Mouse (Mus musculus): ENCODE results near the gene Ica1. TPM values are rescaled to one million over a fixed set of nuclear protein-coding genes. Genes with fewer than 3 reads are reported as not detected.

The Ica1 gene
- total RNA-seq, 2 experiments from 2014 or later: 63.2 to 70.0 TPM

GRCm38 (mm10) chr6:8659194-8659959, 118.9 kb downstream of the Ica1 start:
- intact Hi-C loops (cut with DNase I): no loop called here

DNA sequence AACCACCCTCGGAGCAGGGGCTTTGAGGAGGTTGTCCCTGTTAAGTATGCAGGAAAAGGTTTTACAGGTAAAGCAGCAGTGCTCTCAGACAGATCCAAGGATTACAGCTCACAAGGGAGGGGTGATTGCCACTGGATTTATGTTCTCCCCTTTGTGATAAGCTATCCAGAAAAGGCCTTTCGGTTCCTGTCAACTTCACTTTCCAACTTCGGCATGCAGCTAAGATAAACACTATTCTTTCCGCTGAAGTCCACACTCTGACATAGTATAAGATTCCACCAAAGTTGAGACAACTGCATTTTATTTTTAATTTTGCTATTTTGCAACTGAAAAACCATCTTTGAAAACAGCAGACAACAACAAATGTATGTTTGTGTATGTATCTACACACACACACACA, 119.9 kb downstream of the Ica1 start:
- intact Hi-C loops (cut with DNase I): no loop called here
- no peak for DNase-seq (ENCODE audit: low spot score in 2 of 2)

More at GRCm38 (mm10) chr6:8659194-8659959, 118.9 kb downstream of the Ica1 start:
- DNase-seq (ENCODE audit: low spot score in 2 of 2): no peak

DNA sequence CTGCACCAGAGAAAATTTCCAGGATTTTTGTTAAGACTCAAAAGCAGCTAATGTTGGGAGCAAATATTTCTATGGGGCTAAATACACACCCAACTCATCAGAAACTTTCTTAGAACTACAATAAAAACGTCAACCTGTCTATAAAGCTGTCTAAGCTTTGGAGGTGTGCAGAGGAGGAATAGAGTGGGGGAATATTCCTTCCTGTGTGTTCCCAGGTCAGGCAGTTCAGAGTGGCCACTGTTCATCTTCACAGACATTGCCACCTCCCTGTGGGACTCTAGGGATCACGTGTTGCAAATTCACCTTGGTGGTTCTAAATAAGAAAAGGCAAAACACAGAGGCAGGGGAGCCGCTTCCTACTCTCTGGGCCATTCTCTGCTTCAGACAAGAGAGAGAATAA, 120.8 kb downstream of the Ica1 start:
- intact Hi-C loops (cut with DNase I): no loop called here
- DNase-seq (ENCODE audit: low spot score in 2 of 2): no peak

- intact Hi-C loops (cut with DNase I): no loop called here
- DNase-seq (ENCODE audit: low spot score in 2 of 2): no peak
Observed at GRCm38 (mm10) chr6:8655454-8655853, 122.8 kb downstream of the Ica1 start.

- DNase-seq (ENCODE audit: low spot score in 2 of 2): no peak
- intact Hi-C loops (cut with DNase I): no loop called here
Observed at GRCm38 (mm10) chr6:8650413-8650812, 127.9 kb downstream of the Ica1 start.

- intact Hi-C loops (cut with DNase I): no loop called here
- no peak for DNase-seq (ENCODE audit: low spot score in 2 of 2)
Observed at GRCm38 (mm10) chr6:8649295-8649865, 128.9 kb downstream of the Ica1 start.

DNA sequence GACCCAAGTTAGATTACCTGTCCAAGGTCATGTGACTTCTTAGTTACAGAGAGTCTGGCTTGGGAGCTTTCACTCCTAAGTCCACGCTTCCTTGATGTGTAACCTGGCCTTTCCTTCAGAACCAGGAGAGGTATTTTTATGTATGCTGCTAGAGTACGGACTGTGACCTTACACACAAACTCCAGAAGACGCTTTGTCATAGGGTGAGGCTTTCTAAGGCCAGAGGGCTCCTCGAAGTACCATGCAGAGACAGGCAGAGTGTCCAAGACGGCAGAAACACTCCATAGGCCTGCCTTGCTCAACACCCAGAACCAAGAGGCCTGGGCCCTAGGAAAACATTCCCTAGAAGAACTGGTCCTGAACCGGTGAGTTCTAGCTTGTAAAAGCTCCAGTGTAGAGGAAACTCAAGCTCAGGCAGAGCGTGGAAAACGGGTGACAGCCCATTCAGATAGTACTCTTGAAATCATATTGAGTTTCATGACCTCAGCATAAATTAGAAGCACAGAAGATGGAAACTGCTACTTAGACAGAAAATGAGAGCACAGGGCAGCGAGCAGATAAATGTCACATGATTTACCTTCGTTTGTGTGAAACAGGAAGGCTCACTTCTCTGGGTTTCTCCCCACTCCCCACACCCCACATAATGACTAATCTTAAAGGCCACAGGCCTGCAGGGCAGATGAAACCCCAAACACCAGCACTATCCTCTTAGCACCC, 129.9 kb downstream of the Ica1 start:
- no peak for DNase-seq (ENCODE audit: low spot score in 2 of 2)
- intact Hi-C loops (cut with DNase I): no loop called here

DNA sequence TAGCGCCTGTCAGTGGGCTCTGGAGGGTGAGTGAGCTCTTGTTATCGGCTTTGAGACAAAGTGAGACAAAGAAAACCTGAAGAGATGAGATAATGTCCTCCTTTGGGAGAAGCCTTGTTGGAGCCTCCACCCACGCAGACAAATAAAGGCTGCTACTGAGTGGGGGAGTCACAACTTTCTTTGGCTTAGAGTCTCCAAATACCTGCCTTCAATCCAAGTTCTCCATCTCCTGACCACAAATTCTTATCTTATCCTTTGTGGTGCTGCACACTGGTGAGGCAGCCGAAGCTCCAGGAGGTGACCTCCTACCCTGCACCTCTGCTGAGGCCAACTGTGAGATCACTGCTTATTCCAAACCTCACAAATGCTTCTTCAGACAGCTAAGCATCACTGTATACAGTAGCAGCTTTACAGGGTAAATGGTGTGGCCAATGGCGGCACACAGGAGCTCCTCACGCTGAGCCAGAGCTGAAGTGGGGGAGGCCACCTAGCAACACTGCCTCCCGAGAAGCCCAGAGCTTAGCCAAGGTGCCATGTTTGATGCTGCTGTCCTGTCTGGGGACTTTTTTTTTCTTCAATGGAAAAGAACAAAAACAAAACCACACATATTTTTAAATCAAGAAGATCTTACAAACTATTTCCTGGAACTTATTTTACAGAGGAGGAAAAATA, 130.6 kb downstream of the Ica1 start:
- intact Hi-C loops (cut with DNase I): no loop called here
- DNase-seq (ENCODE audit: low spot score in 2 of 2): no peak

- DNase-seq (ENCODE audit: low spot score in 2 of 2): no peak
- intact Hi-C loops (cut with DNase I): no loop called here
Observed at GRCm38 (mm10) chr6:8645708-8646107, 132.6 kb downstream of the Ica1 start.

- intact Hi-C loops (cut with DNase I): loop anchor here (5.0 kb wide), 1 partner anchor 132 kb away; no protein-coding TSS in a partner anchor
- DNase-seq (ENCODE audit: low spot score in 2 of 2): peak; percentile 38 to 48
Observed at GRCm38 (mm10) chr6:8644703-8645102, 133.6 kb downstream of the Ica1 start.

DNA sequence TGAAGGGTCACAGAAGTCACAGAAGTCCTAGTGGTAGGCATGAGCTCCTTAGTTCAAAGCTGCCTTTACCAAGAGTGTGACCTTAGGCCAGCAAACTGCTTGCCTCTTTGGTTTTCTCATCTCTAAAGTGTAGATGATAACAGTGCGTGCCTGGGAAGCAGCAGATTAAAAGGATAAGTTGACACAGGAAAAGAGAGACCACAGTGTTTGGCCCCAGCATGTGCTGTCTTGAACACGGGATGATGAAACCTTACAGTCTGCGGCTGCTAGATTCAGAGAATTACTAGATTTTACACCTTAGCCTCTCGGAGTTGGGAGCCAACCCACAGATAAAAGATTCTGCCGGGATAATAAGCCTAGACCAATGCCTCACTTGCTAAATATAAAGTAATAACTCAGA, 137.4 kb downstream of the Ica1 start:
- intact Hi-C loops (cut with DNase I): loop anchor here (5.0 kb wide), 1 partner anchor 129 kb away; no protein-coding TSS in a partner anchor

DNA sequence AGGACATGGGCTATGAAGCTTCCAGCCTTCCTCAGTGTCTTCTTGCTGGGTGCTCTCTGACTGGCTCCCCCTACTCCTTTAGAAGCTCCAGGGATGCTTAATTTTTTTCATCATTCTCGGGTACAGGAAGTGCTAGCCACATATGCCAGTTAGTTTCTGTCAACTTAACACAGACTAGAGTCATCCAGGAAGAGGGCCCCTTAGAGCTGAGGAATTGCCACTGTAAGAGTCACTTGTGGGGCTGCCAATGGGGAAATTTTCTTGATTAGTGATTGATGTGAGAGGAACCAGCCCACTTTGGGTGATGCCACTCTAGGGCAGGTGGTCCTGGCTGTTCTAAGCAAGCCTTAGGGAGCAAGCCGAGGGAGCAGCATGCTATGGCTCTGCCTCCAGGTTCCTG, 138.8 kb downstream of the Ica1 start:
- no peak for DNase-seq (ENCODE audit: low spot score in 2 of 2)
- intact Hi-C loops (cut with DNase I): no loop called here

More for the DNA sequence above, 137.4 kb downstream of the Ica1 start:
- DNase-seq (ENCODE audit: low spot score in 2 of 2): no peak

DNA sequence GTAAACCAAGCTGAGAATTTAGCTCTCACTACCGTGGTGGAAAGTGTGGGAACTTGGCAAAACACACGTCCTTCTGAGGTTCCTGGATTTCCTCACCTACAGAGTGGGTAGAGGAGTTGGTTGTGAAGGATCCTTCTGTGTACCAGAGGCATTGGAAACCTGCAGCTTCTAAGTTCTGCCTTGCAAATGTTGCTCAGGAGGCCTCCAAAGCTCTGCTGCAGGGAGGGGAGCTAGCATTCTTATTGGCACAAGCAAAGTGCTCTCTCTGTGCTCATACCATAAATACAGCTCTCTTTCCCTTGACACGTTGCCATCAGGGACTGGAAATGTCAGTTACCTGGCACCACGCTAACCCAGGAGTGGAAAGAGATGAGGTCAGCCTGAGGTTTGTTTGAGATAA, 139.4 kb downstream of the Ica1 start:
- intact Hi-C loops (cut with DNase I): no loop called here

DNA sequence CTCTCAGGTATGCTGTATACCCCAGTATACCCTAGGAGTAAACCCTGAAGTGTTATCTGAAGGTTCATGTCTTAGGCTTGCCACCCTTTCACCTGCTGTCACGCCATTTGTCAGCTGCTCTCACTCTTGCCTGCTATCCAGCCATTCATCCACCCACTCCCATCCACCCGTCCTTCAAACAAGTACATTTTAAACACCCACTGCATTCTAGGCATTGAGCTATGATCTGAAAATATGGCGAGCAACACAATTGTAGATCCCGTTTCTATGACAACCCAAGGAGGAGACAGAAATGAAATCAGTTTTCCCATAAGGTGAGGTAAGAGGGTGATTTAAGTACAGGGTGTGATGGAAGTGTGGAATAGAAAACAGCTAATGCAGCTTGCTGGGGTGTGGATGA, 140.2 kb downstream of the Ica1 start:
- DNase-seq (ENCODE audit: low spot score in 2 of 2): peak; percentile 45 to 79
- intact Hi-C loops (cut with DNase I): no loop called here

More for the DNA sequence above, 139.4 kb downstream of the Ica1 start:
- DNase-seq (ENCODE audit: low spot score in 2 of 2): peak in 1 of 2 experiments; percentile 42

- intact Hi-C loops (cut with DNase I): no loop called here
Observed at GRCm38 (mm10) chr6:8632701-8633100, 145.6 kb downstream of the Ica1 start.

DNA sequence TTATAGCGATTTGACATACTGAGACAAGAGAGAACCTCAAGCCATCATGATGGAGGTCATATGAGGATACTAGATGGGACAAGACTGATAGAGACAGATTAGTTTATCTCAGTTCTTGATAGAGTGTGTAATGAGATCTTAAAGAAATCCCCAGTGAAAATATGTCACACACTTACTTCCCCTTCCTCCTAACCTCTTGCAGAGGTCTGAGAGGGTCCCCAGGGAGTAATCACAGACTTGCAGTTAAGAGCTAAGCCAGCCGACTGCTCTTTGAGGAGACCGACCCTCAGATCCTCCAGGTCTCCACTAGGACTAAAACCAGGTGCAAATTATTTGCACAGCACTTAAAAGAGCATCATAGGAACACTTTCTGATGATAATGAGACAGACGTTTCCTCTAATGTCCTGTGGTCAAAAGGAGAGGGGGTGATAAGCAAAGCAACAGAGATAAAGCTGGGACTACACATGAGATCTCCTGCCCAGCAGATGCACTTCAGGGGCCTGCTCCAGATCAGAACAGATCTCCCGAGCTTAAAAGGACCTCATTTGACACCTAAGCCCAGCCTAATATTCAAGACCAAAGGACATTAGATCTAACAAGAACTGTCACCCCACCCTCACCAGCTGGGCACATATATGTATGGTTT, 146.2 kb downstream of the Ica1 start:
- intact Hi-C loops (cut with DNase I): no loop called here
- no peak for DNase-seq (ENCODE audit: low spot score in 2 of 2)

More at GRCm38 (mm10) chr6:8632701-8633100, 145.6 kb downstream of the Ica1 start:
- DNase-seq (ENCODE audit: low spot score in 2 of 2): no peak

- intact Hi-C loops (cut with DNase I): no loop called here
- no peak for DNase-seq (ENCODE audit: low spot score in 2 of 2)
Observed at GRCm38 (mm10) chr6:8631362-8631761, 146.9 kb downstream of the Ica1 start.

DNA sequence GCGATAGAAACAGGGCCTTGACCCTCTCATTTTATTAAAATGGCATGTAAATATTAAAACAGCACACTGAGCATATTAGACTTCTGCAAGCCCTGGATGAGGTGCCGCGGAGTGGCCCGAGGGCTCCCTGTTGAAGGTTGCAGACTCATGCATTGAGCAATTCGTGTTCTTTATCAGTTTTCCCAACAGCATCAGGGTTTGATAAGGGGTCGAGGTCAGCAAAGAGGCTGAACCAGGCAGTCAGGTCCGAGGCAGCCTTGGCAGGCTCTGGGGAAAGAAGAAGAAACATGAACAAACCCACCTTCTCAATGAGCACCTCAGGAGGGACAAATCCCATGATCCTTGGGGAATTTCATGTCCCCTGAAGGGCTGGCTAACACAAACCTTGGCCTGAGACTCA, 147.8 kb downstream of the Ica1 start:
- intact Hi-C loops (cut with DNase I): no loop called here
- DNase-seq (ENCODE audit: low spot score in 2 of 2): no peak

DNA sequence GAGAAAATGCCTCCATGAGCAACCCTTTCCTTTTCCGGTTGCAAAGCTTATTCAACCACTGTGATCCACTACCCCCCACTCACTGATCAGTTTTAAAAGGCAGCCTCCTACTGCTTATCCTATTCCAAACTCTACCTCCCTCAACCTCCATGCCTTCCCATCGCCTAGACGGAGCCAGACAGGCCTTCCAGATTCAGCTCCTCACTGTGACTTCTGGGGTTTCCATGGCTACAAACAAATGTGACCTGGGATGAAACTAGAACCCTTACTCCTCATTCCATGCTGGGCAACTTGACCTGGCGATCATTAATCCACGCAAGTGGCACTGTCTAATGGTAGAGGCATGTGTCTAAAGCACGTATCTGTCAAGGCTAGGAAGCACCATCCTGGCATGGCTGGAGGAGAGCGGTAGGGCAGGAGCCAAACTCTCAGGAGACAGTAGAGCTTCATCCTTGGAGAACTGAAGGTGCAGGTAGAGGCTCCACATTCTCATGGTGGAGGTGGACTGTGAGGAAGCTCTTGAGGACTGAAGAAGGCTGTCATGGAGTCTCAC, 149.5 kb downstream of the Ica1 start:
- intact Hi-C loops (cut with DNase I): no loop called here
- no peak for DNase-seq (ENCODE audit: low spot score in 2 of 2)

Data from left cerebral cortex, postnatal 14 days (tissue).